Mouse (Mus musculus) mouse trophoblast stem cell (cell line): ENCODE measurements around the gene Gm17087.

ENCODE experiments used
- in situ Hi-C, 2 experiments: fragments of 300-500 bp; cut with MseI, MboI; formaldehyde crosslinking; loops; 2 replicates in 1 of 2; 3 replicates in 1 of 2; pipeline ENCODE4 v1.15.1; 2025

Gene Gm17087

GRCm38 (mm10) chr17:8566850-8567249 is at the start of gene Gm17087:
TSS of gene Gm17087 (minus strand) at chr17:8566950.
- in situ Hi-C loops = no loop called here

GRCm38 (mm10) chr17:8613882-8614551 is 47.3 kb upstream of the Gm17087 start:
- in situ Hi-C loops = loop anchor here in 1 of 2 experiments (10.0 kb wide), 1 partner anchor 321 kb away; no protein-coding TSS in a partner anchor

GRCm38 (mm10) chr17:8611916-8612315 is 45.2 kb upstream of the Gm17087 start:
- in situ Hi-C loops = loop anchor here in 1 of 2 experiments (10.0 kb wide), 1 partner anchor 323 kb away; no protein-coding TSS in a partner anchor

GRCm38 (mm10) chr17:8606695-8607094 is 39.9 kb upstream of the Gm17087 start:
- in situ Hi-C loops = no loop called here

DNA sequence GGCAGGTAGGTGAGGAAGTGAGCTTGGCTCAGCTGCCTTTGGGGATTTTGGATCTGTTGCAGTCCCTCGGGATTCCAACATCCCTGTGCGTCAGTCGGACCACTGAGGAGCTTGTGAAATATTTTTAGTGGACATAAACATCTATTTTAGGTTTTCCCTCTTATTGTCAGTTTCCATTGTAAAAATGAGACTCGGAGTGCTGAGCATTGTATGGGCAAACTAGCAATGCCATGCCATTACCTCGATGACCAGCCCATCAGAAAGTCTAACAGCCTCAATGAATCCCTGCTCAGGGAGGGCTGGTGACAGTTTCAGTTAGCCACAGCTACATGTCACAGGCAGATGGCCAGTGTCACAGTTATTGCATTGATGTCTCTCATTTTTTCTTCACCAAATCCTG is 39.2 kb upstream of the Gm17087 start:
- in situ Hi-C loops = no loop called here

GRCm38 (mm10) chr17:8602976-8603375 is 36.2 kb upstream of the Gm17087 start:
- in situ Hi-C loops = no loop called here

DNA sequence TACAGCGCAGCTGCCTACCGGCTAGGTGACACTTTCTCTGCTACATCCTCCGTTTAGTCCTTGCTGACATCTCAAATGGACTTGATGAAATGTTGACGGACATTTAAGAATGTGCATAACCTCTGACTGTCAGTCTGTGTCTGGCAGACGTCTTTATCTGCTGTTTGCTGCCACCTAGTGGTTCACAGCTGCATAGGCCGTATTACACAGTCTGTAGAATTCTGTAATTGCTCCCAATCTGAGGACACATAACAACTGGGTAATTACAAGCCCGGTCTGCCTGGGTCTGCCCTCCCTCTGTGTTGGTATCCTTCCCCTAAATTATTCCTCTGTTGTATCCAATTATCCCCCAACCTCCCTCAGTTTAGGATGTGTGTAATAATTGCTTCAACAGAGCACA is 31.0 kb upstream of the Gm17087 start:
- in situ Hi-C loops = loop anchor here in 1 of 2 experiments (5.0 kb wide), 1 partner anchor 65 kb away; no protein-coding TSS in a partner anchor

DNA sequence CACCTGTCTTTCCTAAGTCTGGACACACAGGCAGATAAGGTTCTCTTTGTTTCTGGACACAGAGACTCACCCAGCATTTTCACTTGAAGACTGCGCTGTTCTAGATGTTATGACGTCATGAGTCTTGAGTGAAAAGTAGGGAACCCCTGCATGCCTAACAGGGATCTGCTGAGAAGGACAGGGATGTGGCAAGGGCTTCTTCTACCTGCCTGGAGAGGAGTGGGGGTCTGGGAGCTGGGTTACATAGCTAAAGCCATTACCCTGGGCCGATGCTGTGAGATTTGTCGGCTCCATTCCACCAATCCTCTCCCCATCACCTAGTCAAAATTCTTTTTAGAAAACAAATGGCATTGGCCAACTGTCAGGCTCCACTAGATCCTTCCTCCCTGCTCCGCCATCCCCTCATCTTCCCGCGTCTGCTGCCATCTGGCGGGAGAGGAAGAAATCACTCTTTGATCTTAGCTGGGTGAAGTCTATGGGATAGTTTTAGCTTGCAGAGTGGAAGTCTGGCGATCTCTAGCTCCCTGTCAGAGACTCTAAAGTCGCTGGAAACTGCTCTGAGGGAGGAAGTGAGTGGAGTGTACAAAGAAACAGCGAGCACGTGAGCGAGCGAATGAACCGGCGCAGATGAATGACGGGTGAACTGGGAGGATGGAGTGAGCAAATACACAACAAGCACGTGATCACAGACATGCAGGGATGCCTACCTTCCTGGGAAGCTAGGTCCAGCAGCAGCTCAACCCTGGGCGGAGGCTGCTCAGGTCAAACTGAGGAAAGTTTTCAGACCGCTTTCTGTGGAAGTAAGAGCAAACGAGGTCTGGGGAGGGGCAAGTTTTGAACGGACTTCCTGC is 25.9 kb upstream of the Gm17087 start:
- in situ Hi-C loops = loop anchor here (5.0 kb wide), 3 partner anchors 55 to 130 kb away; no protein-coding TSS in a partner anchor

DNA sequence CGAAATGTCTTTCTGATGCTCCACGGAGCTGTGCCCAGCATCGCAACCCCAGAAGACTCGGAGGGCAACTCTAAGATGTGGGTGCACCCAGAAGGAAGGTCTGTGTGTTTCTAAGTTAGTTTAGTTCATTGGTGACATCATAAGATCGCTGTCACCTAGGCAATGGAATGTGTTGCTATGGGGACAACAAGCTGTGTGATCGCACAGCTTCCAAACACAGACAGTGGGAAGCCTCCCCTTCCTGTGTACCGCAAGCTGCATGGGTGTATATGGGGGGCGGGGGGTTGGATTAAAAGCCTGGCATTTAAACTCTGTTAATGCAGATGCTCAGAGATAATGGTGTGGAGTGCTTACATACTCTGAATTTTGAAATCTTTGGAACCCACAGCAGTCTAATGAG is 14.8 kb upstream of the Gm17087 start:
- in situ Hi-C loops = no loop called here

DNA sequence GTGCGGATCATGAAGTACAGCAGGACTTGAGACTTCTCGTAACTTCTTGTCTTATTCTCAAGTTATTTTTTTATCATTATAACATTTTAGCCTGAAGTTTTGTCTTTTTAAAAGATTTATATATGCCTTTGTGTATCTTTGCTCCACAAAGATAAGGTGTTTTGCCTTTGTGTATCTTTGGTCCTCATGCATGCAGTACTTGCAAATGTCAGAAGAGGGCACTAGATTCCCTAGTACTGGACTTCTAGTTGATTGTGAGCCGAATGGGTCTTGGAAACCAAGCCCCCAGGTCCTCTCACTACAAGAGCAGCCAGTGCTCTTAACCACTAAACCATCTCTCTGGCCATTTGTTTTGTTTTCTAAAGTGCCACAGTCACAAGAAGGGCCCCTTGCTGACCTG is 13.6 kb upstream of the Gm17087 start:
- in situ Hi-C loops = no loop called here

- in situ Hi-C loops = no loop called here
Measured at GRCm38 (mm10) chr17:8573542-8574260, 7.0 kb upstream of the Gm17087 start.

DNA sequence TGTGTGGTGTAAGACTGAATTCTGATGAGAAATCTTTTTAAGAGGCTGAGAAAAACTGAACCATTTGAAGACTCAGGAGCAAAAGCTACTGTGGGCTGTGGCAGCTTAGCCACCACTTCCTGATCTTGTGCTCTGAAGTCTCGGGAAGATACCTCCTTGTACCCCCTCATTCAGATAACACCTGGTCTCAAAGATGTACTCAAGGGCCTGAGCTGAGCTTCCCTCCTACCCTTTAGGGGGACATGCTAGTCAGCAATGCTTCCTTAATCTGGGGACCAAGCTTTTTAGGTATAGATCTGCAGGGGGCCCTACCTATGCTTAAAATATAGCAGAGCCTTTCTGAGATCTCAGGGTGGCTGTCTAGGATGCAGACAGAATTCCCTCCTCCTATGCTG is 3.9 kb downstream of the Gm17087 start:
- in situ Hi-C loops = no loop called here

- in situ Hi-C loops = no loop called here
Measured at GRCm38 (mm10) chr17:8562101-8562885, 4.5 kb downstream of the Gm17087 start.

GRCm38 (mm10) chr17:8557926-8558325 is 8.8 kb downstream of the Gm17087 start:
- in situ Hi-C loops = no loop called here

DNA sequence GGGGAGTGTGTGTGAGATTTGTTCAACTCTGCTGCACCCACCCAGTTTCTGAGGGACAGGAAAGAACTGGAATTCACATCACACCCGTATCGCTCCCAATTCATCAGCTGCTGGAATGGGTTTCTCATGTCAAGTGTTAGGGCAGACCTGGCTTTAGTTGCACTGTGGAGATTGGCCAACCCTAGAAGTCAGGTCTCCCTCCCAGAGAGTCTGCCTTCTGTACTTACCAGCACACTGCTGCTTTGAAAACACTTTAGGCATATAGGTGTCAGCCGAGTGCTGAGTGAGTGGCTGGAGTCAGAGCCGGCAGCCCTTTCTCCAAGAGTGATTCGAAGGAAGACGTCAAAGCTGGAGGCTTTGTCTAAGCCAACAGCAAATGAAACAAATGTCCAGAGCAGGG is 10.5 kb downstream of the Gm17087 start:
- in situ Hi-C loops = no loop called here

GRCm38 (mm10) chr17:8555785-8556184 is 11.0 kb downstream of the Gm17087 start:
- in situ Hi-C loops = no loop called here

DNA sequence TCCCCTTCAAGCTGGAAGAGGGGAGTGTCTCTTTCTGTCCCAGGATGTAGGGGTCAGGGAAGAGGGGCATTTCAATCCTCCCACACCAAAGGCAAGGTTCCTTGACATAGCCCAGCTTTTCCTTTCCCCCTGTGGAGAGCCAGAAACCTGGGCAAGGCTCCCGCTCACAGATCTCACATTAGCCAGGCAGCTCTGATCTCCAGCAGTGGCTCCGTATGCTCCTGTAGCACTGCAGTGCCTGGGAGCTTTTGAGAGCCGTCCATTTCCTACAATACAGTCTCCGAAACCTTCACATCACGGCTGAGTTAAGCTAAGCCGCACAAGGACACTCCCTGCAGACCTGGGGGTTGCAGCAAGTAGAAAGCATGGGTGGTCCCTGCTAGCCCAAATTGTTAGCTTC is 12.5 kb downstream of the Gm17087 start:
- in situ Hi-C loops = no loop called here

DNA sequence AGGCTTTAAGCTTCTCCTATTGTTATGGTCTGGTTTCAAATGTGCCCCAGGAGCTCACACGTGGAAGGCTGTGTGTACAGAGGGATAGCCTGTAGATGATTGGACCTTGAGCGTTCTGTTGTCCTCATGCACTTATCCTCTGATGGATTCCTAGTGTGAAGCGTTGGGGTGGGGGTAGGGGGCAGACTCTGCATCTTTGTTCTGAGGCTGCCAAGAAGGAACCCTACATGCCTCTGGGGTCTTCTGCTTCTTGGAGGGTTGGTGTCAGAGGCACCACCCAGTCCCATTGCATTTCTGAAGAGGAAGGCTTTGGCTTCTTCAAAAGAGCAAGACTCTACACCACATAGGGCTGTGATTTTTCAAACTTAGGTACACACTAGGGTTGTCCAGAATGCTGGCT is 13.1 kb downstream of the Gm17087 start:
- in situ Hi-C loops = no loop called here

DNA sequence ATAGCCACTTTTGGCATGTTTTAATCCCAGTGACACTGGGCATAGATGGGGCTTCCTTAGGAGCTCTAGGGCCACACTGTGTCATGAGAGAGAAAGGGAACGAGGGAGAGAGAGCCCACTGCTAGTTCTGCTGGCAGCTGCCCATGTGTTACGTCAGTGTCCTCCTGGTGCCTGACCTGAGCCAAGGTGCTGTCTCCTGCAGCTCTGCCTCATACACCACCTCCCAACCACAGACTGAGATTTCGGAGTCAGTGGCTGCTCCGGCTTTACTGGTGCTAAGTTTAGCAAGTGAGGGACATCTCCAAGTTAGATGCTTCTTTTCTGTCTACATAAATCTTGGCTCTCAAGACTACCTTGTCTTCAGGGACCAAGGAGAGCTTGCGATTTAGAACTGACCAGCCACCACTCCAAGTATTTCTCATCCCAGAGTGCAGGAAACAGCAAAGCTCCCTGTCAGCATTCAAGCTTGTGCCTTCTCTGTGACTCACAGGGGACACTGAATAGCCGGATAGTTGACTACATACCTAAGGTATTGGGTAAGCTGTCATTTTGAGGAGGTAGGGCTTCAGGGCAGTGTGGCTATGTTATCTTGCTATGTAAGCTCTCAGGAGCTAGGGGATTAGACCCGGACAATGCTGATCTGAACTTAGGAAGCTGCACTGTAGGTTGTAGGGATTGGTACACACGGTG is 14.3 kb downstream of the Gm17087 start:
- in situ Hi-C loops = no loop called here

GRCm38 (mm10) chr17:8551641-8552040 is 15.1 kb downstream of the Gm17087 start:
- in situ Hi-C loops = no loop called here

DNA sequence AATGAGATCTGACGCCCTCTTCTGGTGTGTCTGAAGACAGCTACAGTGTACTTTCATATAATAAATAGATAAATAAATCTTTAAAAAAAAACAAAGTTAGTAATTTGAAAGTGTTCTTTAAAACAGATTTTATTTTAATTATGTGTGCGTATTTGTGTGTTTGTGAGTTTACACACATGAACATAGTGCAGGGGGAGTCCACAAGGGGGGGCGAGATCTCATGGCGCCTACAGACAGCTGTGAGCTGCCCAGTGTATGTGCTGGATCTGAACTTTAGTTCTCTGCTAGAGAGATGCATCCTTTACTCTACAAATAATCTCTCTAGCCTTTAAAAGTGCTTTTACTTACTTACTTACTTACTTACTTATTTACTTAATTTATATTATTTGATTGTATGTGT is 18.0 kb downstream of the Gm17087 start:
- in situ Hi-C loops = no loop called here
